Mouse (Mus musculus) heart, adult 8-10 months (tissue): Measurements from ENCODE around the gene Usp33. TPM values are rescaled to one million over a fixed set of nuclear protein-coding genes. Genes with fewer than 3 reads are reported as not detected.
A peak's percentile ranks its signal among the peaks of the same experiment; 100 is the strongest.

Source experiments
- DNase-seq: peaks from one replicate; pipeline ENCODE4 v3.0.0; 2022; ENCODE audit warnings: low spot score
- total RNA-seq, 4 experiments: library from RNA; stranded (reverse); gene quantifications; 2 replicates each; pipeline ENCODE4 v1.2.4; 2022

Usp33 gene
- total RNA-seq, 4 experiments from 2014 or later = 24.5 to 25.5 (median 24.6) TPM

DNA sequence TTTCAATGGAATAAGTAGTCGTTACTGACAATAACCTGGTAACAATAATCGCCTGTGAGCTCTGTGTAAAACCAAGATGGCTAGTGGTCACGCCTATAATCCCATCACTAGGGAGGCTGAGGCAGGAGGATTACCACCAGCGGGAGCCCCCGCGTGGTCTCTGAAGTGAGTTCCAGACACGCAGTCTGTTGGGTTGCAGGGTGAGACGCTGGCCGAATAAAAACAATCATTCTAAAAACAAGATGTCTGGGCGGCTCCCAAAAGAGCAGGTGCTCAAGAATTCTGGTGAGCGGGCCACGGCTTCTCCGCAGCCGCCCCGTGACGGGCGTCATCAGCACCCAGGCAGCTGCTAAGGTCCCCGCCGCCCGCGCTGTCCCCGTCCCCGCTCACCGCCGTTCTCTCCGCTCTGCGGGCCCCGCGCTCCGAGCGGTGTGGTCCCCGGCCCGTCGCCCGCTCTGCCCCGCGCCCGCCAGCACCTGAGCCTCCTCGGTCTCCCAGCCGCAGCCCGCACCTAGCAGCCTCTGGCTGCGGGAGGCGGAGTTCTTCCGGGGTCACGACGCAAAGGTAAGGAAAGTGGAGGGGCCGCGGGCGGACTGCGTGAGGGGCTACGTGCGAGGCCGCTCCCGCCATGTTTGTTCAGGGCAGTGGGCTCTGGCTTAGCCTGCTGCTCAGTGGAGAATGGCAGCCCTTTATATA lies 6.3 kb upstream of the Usp33 start, which contains the start of gene Miga1:
Miga1 (minus strand) TSS at position 546 of the 696 bp plus-strand sequence.
- DNase-seq = peak; percentile 41

- no peak for DNase-seq
These were observed 3.2 kb upstream of the Usp33 start for GRCm38 (mm10) chr3:152342961-152343517.

- DNase-seq = peak; percentile 22
These were observed 409 bp downstream of the Usp33 start for GRCm38 (mm10) chr3:152346633-152347141.

DNA sequence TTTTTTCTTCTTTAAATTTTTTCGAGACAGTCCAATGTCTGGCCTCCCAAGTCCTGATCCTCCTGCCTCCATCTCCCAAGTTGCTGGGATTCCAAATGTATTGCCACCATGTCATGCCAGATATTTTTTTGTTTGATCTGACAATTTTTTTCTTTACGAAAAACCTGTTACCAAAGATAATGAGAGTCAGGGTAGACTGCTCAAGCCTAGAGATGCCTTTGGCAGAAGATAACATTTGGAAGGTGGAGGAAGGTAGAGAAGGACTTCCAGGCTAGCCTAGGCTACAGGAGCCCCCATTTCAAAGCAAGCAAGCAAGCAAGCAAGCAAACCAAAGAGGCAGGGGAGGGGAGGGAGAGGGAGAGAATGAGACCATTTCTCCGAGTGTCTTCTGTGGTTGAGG lies 949 bp downstream of the Usp33 start:
- no peak for DNase-seq

DNA sequence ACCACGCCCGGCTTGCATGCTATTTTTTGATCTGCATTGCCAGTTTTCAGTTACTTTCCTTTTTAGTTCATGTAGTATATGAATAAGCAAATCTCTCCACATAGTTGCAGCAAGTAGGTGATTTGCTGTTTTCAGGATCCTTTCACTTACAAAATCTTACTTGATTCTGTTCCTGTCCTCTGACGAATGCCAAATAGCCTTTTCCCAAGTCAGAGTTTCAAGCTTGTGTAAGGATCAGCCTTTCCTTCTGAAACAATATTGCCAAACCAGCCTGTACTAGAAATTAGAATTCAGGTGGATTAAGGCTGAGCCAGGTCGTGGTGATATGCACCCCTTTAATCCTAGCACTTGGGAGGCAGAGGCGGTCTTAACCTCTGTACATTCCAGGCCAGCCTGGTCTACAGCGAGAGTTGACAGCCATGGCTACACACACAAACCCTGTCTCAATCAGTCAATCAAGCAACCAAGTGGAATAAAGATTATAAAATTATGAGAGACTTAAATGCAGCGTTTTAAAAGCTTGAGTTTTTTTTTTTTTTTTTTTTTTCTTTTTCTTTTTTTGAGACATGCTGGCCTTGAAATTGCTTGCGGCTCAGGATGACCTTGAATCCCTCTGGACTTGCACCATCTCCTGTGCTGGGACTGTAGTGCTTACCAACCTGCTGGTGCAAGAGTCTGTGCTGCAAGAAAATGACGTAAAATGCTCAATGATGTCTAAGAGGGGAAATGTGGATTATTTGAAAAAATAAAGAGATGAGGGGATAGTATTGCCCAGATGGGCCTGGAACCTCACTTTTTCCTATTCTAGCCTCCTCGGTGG lies 1.9 kb downstream of the Usp33 start:
- no peak for DNase-seq

GRCm38 (mm10) chr3:152350431-152350830 lies 4.2 kb downstream of the Usp33 start:
- no peak for DNase-seq

DNA sequence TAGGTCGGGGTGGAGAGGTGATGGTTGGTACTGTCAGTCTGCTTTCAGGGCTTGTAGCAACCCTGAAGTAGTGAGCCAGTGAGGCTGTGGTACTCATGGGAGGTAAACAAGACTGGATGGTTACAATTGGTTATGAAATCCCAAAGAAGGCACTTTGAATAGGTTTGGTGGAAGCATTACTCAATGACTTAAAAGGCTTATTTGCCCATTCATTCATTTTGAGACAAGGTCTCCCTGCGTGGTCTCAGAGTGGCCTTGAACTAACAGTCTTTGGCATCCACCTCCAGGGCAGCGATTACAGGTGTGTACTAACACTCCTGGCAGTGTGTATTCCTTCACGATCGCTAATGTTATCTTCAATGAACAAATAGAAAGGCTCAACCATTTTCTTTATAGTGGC lies 4.7 kb downstream of the Usp33 start:
- no peak for DNase-seq

GRCm38 (mm10) chr3:152352289-152352688 lies 6.0 kb downstream of the Usp33 start:
- no peak for DNase-seq

GRCm38 (mm10) chr3:152353434-152354177 lies 7.3 kb downstream of the Usp33 start:
- no peak for DNase-seq

- no peak for DNase-seq
These were observed 9.1 kb downstream of the Usp33 start for GRCm38 (mm10) chr3:152355361-152355760.

DNA sequence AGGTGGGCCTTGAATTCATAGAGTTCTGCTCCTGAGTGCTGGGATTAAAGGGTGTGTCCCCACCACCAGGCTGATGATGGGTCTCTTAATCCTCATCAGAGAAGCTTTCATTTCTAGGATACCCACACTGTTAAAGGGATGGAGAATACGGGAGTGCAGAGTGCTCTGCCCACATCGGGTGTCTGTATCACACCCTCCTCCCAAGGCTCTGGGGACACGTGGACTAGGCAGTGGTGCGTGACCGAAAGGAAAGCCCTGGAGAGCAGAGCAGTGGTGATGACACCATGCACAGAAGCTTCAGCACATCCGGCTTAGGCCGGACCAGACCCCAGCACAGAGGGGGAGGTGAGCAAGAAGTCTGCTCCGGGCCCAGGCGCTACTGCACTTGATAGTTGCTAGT lies 10.5 kb downstream of the Usp33 start:
- no peak for DNase-seq

DNA sequence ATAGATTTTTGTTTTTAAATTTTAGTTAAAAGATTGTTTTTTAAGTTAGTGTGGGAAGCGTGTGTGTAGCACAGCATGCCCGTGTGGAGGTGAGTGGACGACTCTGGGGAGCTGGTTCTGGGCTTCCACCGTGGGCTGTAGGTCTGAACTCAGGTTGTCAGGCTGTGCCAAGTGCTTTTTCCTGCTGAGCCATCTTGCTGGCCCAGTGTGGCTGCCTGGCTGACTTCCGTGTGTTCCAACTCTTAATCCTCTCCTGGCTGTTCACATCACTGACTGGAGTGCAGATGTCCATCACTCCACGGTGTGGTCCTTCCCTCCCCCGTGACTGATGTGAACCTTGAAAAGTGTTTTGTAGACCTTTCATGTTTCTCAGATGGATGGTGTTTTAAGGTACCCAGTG lies 12.9 kb downstream of the Usp33 start:
- no peak for DNase-seq

- no peak for DNase-seq
These were observed 17.9 kb downstream of the Usp33 start for GRCm38 (mm10) chr3:152364181-152364580.

DNA sequence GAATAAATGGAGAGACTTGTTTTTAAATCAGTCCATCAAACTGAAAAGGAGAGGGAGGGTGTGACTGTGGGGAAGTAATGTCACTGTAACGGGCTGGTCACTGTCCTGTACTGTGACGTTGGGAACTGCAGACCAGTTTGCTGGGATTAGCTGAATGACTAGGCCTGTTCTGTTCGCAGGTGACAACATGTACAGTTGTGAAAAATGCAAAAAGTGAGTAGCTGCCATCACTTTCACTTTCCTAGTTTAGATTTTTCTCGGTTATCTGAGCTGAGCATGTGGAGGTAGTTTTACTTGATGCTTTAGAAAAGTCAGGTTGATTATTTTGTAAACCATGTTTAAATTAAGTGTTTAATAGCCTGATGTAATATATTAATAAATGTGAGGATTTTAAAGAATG lies 29.8 kb downstream of the Usp33 start:
- no peak for DNase-seq

DNA sequence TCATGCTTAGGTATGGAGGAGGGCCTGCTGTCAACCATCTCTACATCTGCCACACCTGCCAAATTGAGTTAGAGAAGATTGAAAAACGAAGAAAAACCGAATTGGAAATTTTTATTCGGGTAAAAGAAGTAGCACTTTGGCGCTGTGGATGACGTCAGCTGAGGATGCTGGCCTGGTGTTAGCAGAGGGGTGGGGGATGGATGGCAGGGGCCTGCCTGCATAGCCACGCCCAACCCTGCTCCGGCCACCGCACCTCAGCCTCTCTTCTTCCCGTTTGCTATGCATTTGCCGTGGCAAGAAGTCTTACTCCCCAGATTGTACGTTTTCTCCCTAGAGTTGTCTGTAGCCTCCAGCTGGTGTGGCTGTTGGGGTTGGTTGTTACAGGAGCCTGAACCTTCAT lies 37.8 kb downstream of the Usp33 start:
- DNase-seq = no peak

DNA sequence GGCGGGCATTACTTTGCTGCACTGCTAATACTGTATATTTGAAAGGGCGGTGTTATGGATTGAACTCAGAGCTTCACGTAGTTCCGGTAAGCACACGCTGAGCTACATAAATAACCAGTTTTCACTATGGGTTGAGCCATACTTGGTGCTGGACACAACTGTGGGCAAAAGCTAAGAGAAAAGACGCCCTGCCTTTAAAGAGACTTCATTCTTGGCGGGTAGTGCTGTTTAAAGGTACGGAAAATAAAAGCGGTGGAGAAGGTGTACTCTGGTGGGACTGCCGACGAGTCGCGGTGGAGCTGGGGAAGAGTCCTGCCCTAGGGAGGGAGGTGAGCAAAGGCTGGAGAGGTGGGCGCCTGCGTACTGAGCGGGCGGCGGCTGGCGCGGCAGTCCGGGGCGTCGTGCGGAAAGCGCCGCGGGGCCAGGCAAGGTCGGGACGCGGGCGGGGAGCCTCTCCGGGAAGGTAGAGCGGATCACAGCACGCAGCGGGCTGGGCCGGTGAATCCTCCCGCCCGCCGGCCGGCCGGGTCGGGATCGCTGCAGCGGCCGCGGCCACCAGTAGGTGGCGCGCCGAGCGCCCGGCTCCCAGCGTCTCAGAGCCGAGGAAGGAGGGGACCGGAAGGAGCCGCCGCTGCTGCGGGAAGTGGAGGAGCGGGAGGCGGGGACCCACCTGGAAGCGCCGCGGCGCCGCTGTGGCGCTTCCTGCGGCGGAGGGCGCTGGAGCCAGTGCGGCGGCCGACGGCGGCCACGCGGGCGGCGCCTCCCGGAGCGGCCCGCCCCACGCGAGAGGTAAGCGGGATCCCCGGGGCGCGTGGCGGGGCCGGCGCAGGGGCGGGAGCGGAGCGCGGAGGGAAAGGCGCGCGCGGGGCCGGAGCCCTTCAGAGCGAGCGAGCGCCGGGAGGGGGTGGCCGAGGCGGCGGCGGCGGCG lies 49.3 kb downstream of the Usp33 start, which contains the start of gene Zzz3:
Zzz3 (plus strand) TSS at position 124 of the 928 bp plus-strand sequence.
- DNase-seq = peak; percentile 86

DNA sequence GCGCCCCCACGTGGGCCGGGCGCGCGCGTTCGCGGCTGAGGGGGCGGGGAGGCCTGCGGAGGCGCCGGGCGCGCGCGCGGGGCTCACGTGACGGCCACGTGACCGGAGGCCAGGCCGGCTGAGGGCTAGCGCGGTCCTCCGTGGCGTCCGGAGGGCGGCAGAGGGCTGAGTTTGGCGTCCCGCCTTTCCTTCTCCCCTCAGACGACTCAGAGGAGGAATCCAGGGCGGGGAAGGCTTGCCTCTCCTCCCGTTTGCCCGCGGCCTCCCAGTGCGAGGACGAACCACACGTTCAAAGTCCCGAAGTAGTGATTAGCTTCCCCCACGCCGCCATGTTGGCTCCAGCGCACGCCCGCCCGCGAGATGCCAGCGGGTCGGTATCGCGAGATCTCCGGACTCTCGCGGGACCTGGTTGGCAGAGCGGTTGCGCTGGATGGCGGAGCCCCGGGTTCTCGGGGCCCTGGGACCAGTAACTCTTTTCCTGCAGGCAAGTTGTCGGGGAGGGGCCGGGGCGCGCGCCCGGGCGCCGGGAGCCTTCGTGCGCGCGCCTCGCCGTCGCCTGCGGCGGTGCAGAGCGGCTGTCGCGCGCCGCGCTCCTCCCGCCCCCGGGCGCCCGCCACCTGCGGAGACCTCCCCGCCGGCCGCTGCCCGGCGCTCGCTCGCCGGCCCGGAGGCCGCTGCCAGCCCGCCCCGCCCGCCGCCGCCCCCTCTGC lies 50.2 kb downstream of the Usp33 start:
- peak; percentile 94 for DNase-seq

DNA sequence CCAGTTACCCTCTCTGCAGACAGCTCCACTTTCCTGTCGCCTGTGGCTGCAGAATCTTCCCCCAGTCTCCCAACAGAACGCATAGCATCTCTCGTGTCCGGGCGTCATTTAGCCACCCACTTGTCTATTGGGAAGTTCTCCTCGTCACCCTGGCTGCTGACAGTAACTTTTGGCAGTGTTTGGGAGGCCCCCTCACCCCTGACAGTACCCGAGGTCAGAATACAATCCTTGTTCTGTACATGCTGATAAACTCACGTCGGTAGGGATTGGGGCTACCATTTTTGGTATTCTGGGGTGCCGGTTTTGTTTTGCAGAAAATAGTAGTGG lies 50.7 kb downstream of the Usp33 start:
- no peak for DNase-seq

GRCm38 (mm10) chr3:152397335-152397940 lies 51.2 kb downstream of the Usp33 start:
- no peak for DNase-seq

DNA sequence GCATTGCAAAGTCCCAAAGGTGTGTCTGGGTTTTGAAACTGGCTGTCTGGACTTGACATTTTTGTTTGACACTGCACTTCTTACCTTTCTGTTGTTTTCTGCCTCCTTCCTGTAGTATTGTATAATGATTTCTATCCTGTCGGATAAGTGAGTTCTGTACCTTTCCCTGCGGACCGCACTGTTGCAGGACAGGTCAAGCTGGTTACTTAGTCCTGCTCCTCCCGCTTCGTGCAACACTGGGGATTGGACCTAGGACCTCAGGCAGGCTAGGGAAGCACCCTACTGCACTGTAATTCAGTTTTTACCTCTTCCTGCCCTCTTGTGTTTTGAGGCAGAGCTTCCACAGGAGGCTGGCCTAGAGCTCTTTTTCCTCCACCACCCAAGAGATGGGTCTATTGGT lies 54.2 kb downstream of the Usp33 start:
- DNase-seq = no peak
